Mouse (Mus musculus) midbrain, embryonic 15.5 days (tissue): ENCODE measurements around the gene C1qtnf1. TPM values are rescaled to one million over a fixed set of nuclear protein-coding genes. Genes with fewer than 3 reads are reported as not detected.

Source experiments
- ATAC-seq: fragments of 200-750 bp; cut with Nextera tagmentation; replicated peaks from 2 replicates; pipeline ENCODE4 v1.8.0; 2017; ENCODE audit warnings: moderate TSS enrichment
- H3K27ac ChIP-seq: fragments of 300-500 bp; sonication (generic); 2 replicates; pipeline ENCODE4 v1.5.1; 2015; ENCODE audit warnings: mild to moderate bottlenecking, inconsistent platforms
- H3K27me3 ChIP-seq: fragments of 300-500 bp; sonication (generic); replicated peaks from 2 replicates; pipeline ENCODE4 v1.6.1; 2015; ENCODE audit warnings: inconsistent platforms
- H3K36me3 ChIP-seq: fragments of 300-500 bp; sonication (generic); replicated peaks from 2 replicates; pipeline ENCODE4 v1.6.1; 2015; ENCODE audit warnings: inconsistent platforms
- H3K4me1 ChIP-seq: fragments of 300-500 bp; sonication (generic); 2 replicates; pipeline ENCODE4 v1.6.1; 2015; ENCODE audit warnings: inconsistent platforms
- H3K4me2 ChIP-seq: fragments of 300-500 bp; sonication (generic); 2 replicates; pipeline ENCODE4 v1.6.1; 2015; ENCODE audit warnings: inconsistent platforms, mild to moderate bottlenecking, moderate library complexity
- H3K4me3 ChIP-seq: fragments of 300-500 bp; sonication (generic); 2 replicates; pipeline ENCODE4 v1.5.1; 2015; ENCODE audit warnings: mild to moderate bottlenecking, inconsistent platforms
- H3K9ac ChIP-seq: fragments of 300-500 bp; sonication (generic); 2 replicates; pipeline ENCODE4 v1.6.1; 2015; ENCODE audit warnings: mild to moderate bottlenecking, inconsistent platforms
- H3K9me3 ChIP-seq: fragments of 300-500 bp; sonication (generic); 2 replicates; pipeline ENCODE4 v1.6.1; 2016; ENCODE audit warnings: inconsistent platforms
- WGBS: fragments of 180-500 bp; shearing (Covaris S2); methylation state at CpG from one replicate; pipeline ENCODE4 v1.1.7; 2015; ENCODE audit warnings: mixed read lengths; 5-methylcytosine and 5-hydroxymethylcytosine counted together
- polyA plus RNA-seq: library from polyadenylated mRNA; unstranded; fragments of >200 nt; fragmentation: Nextera tagmentation; extraction: Ambion mirVana; gene quantifications from 2 replicates; pipeline ENCODE4 v1.2.1, GENCODE M21; 2015

Gene C1qtnf1
- polyA plus RNA-seq, 1 experiment from 2014 or later, result 4.2 TPM

DNA sequence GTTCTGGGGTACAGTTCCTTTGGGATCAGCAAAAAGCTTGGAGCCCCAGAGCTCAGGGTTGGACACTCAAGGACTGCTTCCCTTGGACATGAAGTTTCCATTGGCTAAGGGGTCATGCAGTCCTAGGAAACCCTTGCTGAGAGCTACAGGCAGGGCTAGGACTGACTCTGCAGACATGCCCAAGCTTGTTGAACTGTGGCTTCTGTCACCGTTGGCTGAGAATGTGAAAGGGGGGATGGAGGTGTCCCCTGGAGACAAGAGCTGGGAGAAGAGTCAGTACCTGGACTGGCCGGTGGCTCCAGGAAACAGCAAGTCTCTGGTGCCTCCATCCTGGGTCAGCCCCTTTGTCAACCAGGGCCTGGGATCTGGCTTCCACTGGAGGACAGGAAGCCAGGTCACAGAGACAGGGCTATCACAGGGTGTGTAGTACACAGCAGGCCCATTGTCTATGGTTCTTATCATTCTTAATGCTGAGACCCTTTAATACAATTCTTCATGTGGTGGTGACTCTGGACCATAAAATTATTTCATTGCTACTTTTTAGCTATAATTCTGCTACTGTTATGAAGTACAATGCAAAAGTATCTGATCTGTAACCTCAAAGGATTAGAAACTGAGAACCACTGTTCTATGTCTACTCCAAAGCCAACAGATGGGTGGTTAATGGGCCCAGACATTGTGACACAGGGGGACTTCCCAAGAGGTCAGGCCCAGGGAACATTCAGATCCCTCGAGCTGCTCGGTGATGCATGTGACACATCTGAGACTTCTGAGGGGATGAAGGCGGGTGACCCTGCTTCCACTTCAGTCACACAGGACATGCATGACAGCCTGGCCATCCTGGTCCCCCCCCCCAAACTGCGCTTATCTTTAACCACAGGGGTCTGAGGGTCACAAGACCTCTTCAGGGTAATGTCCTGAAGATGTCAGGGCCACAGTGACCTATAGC, 23.8 kb upstream of the C1qtnf1 start:
- Histone ChIP-seq H3K36me3 (peaks cover 15% of the 10 kb centered on the region; the same call in 1 of the 2 replicates), H3K4me2 (no peak overlapping the region), H3K4me1 (no peaks in the 10 kb centered on the region), H3K27me3 (no peaks in the 10 kb centered on the region), H3K27ac (no peak overlapping the region), H3K9me3 (no peaks in the 10 kb centered on the region), H3K4me3 (no peak overlapping the region), H3K9ac (no peak overlapping the region)
- WGBS, result 68% methylated on average over 6 of the region's 6 CpGs
- no peak for ATAC-seq

- Histone ChIP-seq H3K9ac (no peak overlapping the region), H3K27me3 (no peaks in the 10 kb centered on the region), H3K27ac (no peak overlapping the region), H3K9me3 (no peaks in the 10 kb centered on the region), H3K4me3 (no peak overlapping the region), H3K36me3 (peaks cover 15% of the 10 kb centered on the region), H3K4me1 (no peaks in the 10 kb centered on the region), H3K4me2 (no peak overlapping the region)
- no peak for ATAC-seq
- 93% methylated on average over 8 of the region's 8 CpGs for WGBS
Observed at GRCm38 (mm10) chr11:118405311-118405710, 22.7 kb upstream of the C1qtnf1 start.

DNA sequence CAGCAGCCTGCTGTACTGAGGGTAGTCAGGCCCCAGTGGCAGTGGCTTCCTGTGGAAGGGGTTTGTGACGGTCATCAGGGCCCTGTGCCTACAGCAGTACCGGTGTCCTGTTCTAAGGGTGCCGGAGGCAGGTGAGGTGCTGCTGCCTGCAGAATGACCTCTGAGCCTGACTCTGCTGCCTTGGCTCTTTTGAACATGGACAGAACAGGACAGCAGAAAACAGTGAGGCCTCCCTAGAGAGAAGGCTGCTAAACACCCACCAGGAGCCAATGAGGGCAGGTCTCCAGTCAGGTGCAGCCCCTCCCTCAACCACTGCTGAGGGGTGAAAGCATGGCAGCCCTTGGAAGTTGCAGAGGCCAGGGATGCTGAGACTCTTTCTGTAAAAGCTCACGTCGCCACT, 21.5 kb upstream of the C1qtnf1 start:
- Histone ChIP-seq H3K9ac (no peak overlapping the region), H3K36me3 (peaks cover 15% of the 10 kb centered on the region)

GRCm38 (mm10) chr11:118407318-118407910, 20.6 kb upstream of the C1qtnf1 start:
- H3K4me3 ChIP-seq, result no peak overlapping the region
- no peak overlapping the region for H3K9ac ChIP-seq
- H3K27ac ChIP-seq, result no peak overlapping the region
- no peak overlapping the region for H3K4me2 ChIP-seq
- H3K4me1 ChIP-seq, result no peaks in the 10 kb centered on the region
- ATAC-seq, result no peak
- H3K27me3 ChIP-seq, result no peaks in the 10 kb centered on the region
- H3K36me3 ChIP-seq, result peaks cover 15% of the 10 kb centered on the region
- WGBS, result 87% methylated on average over 23 of the region's 23 CpGs
- no peaks in the 10 kb centered on the region for H3K9me3 ChIP-seq

More for the DNA sequence above, 21.5 kb upstream of the C1qtnf1 start:
- Histone ChIP-seq H3K4me3 (no peak overlapping the region), H3K4me2 (no peak overlapping the region), H3K27me3 (no peaks in the 10 kb centered on the region), H3K9me3 (no peaks in the 10 kb centered on the region), H3K27ac (no peak overlapping the region), H3K4me1 (no peaks in the 10 kb centered on the region)
- no peak for ATAC-seq
- WGBS, result 90% methylated on average over 5 of the region's 5 CpGs

DNA sequence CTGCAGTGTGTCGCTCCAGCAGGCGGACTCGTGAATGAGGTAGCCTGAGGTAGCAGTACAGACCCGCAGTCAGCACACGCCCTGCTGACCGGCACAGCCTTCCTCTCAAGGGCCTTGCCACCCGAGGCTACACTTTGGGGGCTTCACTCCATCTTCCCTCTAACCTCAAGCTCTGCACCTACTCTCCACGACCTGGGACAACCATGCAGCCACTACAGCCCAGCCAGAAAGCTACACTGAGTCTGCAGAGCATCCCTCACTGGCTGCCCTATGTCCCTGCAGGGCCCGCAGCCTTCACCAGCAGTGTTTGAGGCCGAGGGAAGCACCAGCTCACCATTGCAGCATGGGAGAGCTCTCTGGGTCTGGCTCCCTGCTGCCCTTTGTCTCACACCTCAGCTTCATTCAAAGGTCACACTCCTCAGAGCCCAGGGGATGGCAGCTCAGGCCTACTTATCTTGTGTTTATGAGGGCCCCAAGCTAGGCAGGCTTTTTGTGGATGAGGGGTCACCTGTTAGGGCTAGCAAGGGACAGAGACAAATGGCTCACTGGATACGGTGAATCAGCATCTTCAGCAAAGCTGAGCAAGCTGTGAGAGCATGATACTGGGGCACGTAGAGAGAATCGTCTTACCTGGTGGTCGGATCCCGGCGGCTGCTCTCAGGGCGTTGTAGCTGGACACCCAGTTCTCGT, 19.8 kb upstream of the C1qtnf1 start:
- H3K4me1 ChIP-seq, result no peaks in the 10 kb centered on the region
- H3K36me3 ChIP-seq, result peaks cover 15% of the 10 kb centered on the region
- WGBS, result 85% methylated on average over 18 of the region's 18 CpGs
- no peak overlapping the region for H3K4me2 ChIP-seq
- no peak overlapping the region for H3K4me3 ChIP-seq
- ATAC-seq, result no peak
- no peaks in the 10 kb centered on the region for H3K9me3 ChIP-seq
- no peaks in the 10 kb centered on the region for H3K27me3 ChIP-seq
- no peak overlapping the region for H3K27ac ChIP-seq
- no peak overlapping the region for H3K9ac ChIP-seq

DNA sequence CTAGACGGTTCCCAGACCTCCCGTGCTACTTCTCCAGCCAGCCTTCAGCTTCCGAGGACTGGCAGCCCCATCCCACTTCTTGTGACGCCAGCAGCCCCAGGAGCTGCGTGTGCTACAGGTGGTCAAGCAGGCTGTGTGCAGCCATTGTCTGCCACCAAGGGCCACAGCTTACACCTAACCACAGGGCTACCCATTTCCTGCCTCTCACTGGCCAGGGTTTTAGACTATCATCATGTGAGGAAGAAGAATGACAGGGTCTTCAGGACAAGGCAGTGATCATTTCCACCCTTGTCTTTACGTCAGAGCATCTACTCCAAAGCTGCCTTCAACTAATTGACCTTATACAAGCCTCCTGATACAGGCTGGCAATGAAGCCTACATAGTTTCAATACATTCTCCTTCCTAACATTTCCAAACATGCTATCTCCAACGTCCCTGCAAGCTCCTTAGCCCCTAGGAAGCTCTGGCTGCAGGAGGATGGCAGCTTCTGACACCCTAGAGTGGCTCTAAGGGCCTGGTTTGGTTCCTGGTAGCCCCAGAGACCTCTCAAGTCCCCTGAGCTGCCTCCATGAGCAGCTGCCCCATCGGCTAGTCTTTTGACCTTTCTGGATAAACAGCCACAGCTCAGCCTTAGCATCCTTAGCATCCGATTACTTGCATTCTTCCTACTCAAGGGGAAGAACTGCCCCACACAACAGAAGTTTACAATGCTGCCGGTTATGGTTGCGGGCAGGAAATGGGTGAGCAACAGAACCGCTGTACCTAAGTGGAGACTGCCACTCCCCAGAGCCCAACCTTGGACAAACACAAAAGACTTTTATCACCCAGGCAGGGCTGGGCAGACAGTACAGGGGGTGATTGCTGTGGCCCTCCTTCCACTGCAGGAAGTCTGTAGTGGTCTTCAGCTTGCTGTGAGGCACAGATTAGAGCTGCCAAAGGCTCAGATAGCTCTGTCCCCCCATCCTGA, 18.6 kb upstream of the C1qtnf1 start:
- H3K27ac ChIP-seq, result no peak overlapping the region

GRCm38 (mm10) chr11:118410073-118410444, 17.9 kb upstream of the C1qtnf1 start:
- WGBS, result 84% methylated on average over 1 of the region's 1 CpGs
- ATAC-seq, result no peak
- H3K4me2 ChIP-seq, result no peak overlapping the region
- H3K27ac ChIP-seq, result no peak overlapping the region
- no peaks in the 10 kb centered on the region for H3K27me3 ChIP-seq
- no peak overlapping the region for H3K4me3 ChIP-seq
- H3K9me3 ChIP-seq, result no peaks in the 10 kb centered on the region
- H3K36me3 ChIP-seq, result peaks cover 15% of the 10 kb centered on the region
- H3K4me1 ChIP-seq, result no peaks in the 10 kb centered on the region
- H3K9ac ChIP-seq, result no peak overlapping the region

More for the DNA sequence above, 18.6 kb upstream of the C1qtnf1 start:
- Histone ChIP-seq H3K36me3 (peaks cover 15% of the 10 kb centered on the region), H3K4me2 (no peak overlapping the region), H3K9me3 (no peaks in the 10 kb centered on the region), H3K9ac (no peak overlapping the region), H3K4me1 (no peaks in the 10 kb centered on the region), H3K4me3 (no peak overlapping the region), H3K27me3 (no peaks in the 10 kb centered on the region)
- 91% methylated on average over 12 of the region's 12 CpGs for WGBS
- ATAC-seq, result no peak

DNA sequence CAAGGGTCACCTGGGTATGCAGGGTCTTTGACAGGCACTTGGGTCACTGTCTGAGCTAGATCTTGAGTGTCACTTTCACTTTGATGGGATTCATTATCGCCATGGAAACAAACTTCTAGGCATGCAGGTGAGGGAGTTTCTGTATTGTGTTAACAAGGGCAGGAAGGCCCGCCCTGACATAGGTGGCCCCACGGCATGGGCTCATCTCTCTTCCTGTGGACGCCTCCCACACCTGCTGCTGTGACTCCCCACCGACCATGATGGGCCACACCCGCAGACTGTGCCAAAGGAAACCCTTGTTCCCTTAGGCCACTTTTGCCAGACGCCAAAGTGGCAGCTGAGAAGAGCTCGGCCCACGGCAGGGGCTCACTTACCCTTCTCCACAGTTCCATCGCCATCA, 17.5 kb upstream of the C1qtnf1 start:
- no peak overlapping the region for H3K4me2 ChIP-seq
- no peak overlapping the region for H3K9ac ChIP-seq
- no peak overlapping the region for H3K4me3 ChIP-seq
- no peaks in the 10 kb centered on the region for H3K4me1 ChIP-seq
- WGBS, result 93% methylated on average over 10 of the region's 10 CpGs
- H3K27ac ChIP-seq, result no peak overlapping the region
- peaks cover 14% of the 10 kb centered on the region for H3K36me3 ChIP-seq
- no peaks in the 10 kb centered on the region for H3K27me3 ChIP-seq
- no peak for ATAC-seq
- H3K9me3 ChIP-seq, result no peaks in the 10 kb centered on the region

GRCm38 (mm10) chr11:118411271-118411670, 16.7 kb upstream of the C1qtnf1 start:
- no peaks in the 10 kb centered on the region for H3K27me3 ChIP-seq
- no peak overlapping the region for H3K4me3 ChIP-seq
- WGBS, result 90% methylated on average over 8 of the region's 8 CpGs
- peaks cover 5% of the 10 kb centered on the region; the same call in 1 of the 2 replicates for H3K4me1 ChIP-seq
- H3K9me3 ChIP-seq, result no peaks in the 10 kb centered on the region
- peaks cover 7% of the 10 kb centered on the region for H3K36me3 ChIP-seq
- H3K4me2 ChIP-seq, result no peak overlapping the region
- no peak overlapping the region for H3K27ac ChIP-seq
- no peak for ATAC-seq
- H3K9ac ChIP-seq, result no peak overlapping the region

- Histone ChIP-seq H3K4me1 (peaks cover 19% of the 10 kb centered on the region), H3K27ac (no peak overlapping the region), H3K27me3 (no peaks in the 10 kb centered on the region), H3K36me3 (no peaks in the 10 kb centered on the region; the same call in 1 of the 2 replicates), H3K4me3 (no peak overlapping the region), H3K9ac (no peak overlapping the region), H3K4me2 (no peak overlapping the region), H3K9me3 (no peaks in the 10 kb centered on the region)
- WGBS, result 94% methylated on average over 2 of the region's 2 CpGs
- no peak for ATAC-seq
Observed at GRCm38 (mm10) chr11:118412601-118413000, 15.4 kb upstream of the C1qtnf1 start.

GRCm38 (mm10) chr11:118413055-118413454, 14.9 kb upstream of the C1qtnf1 start:
- WGBS, result 91% methylated on average over 4 of the region's 4 CpGs
- H3K27me3 ChIP-seq, result no peaks in the 10 kb centered on the region
- H3K36me3 ChIP-seq, result no peaks in the 10 kb centered on the region; the same call in 1 of the 2 replicates
- no peak overlapping the region for H3K4me2 ChIP-seq
- no peak overlapping the region for H3K4me3 ChIP-seq
- no peak for ATAC-seq
- no peak overlapping the region for H3K9ac ChIP-seq
- peaks cover 23% of the 10 kb centered on the region for H3K4me1 ChIP-seq
- no peaks in the 10 kb centered on the region for H3K9me3 ChIP-seq
- no peak overlapping the region for H3K27ac ChIP-seq
